Mouse (Mus musculus): Measurements from ENCODE around the gene Lrrc4. TPM values are rescaled to one million over a fixed set of nuclear protein-coding genes. Genes with fewer than 3 reads are reported as not detected.

The Lrrc4 gene
- total RNA-seq, 2 experiments from 2014 or later, result 62.3 to 65.5 TPM

DNA sequence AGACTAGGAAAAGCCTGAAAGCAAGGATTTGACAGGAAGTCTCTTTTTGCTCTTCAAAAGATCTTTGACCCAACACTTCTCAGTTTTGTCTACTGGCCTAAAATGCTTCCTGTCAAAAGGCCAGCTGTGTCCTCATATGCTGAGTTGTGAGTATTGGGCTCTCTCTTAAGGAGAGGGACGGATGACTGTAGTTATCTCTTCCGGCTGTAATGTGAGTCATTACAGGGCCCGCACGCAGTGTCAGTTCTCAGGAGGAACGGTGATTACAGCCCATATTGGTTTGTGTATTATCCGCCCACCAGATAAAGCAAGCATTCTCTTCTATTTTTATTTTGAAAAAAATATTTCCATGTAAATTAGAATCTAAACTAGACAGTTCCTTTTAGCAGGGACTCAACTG, 209.0 kb downstream of the Lrrc4 start:
- DNase-seq (ENCODE audit: low spot score in 2 of 2), result no peak

DNA sequence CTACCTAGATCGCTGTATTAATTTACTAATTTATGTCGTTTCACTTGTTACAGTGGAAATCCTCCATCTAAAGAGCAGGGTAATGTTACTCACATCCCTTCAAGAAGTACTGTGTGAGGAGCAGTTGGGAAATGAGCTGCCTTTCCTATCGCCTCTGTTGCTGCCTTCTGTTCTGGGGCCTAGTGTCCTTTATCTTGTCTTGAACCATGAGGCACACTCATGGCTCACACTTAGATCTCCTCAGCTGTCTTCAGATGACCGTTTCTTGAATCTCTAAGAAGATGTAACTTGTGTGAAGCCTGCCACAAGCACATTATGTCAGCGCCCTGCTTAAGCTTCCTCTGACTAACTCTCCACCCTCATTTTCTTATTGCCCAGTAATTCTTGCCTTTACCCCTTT, 209.6 kb downstream of the Lrrc4 start:
- DNase-seq (ENCODE audit: low spot score in 2 of 2), result no peak

DNA sequence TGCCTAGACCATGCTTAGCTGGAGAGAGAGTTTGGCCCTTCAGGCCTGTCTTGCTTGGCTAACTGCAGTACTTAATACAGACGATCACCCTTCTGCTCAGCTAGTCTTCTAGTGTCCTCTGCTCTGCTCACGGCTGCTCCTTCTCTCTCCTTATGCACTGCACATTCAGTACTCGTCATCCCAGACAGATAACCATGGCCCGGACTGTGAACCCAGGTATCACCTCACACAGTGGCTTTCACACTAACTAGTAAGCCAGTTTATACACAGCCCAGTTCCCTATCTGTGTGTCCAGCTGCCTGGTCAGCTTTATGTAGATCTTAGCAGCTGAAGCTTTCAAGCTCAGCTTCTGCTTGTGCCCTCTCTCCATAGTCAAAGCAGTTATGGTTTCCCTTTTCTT, 210.1 kb downstream of the Lrrc4 start:
- no peak for DNase-seq (ENCODE audit: low spot score in 2 of 2)

DNA sequence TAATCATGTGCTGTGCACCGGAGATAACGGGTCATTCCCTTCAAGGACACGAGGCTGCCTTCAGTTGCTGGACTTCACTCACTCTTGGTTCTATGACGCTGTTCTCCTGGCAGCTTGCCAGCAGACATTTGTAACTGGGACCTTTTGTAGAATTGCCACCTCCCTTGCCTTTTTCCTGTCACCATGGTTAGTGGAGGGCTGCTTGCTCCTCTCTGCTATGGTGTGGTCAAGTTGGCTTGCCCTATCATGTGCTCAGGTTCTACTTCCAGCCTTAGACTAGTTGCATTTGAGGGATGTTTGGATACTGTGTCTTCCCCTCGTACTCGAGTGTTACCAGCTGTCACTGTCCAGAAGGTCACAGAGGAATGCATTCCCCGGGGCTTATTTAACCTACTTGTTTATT, 212.8 kb downstream of the Lrrc4 start:
- DNase-seq (ENCODE audit: low spot score in 2 of 2), result peak; percentile 38 to 54

DNA sequence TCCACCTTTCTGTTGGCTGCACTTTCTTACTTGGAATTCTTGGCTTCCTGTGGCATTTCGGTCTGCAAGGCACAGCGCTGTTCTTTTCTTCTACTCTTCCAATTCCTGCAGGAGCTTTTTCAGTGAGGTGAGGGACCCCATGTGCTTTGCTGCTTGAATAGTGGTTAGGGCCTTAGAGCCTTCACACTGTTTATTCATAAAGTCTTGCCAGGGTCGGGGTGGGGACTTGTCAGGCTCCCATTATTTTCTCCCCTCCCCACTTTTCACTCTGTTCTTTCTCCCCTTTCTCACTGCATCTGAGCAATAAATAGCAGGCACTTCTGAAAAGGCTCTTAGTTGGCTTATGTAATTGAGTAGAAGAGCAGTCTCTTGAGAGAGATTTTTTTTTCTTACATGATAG, 213.2 kb downstream of the Lrrc4 start:
- no peak for DNase-seq (ENCODE audit: low spot score in 2 of 2)

- no peak for DNase-seq (ENCODE audit: low spot score in 2 of 2)
Observed at GRCm38 (mm10) chr6:28615966-28616365, 215.6 kb downstream of the Lrrc4 start.

- no peak for DNase-seq (ENCODE audit: low spot score in 2 of 2)
Observed at GRCm38 (mm10) chr6:28615408-28615807, 216.1 kb downstream of the Lrrc4 start.

DNA sequence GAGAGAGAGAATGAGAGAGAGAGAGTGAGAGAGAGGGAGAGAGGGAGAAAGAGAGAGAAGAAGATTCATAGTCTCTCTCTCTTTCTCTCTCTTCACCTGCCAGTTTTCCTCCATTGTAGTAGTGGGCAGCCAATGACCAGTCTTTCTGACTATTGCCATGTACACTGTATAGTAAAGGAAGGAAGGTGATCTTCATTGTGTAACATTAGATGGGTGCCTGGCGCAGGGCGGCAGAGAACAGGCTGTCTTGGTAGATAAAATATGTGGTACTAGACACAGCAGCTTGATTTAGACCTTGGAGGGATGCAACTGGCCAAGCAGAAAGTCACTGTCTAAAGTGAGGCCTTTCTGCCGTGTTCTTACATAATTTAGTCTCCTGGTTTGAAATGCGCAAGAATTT, 216.7 kb downstream of the Lrrc4 start:
- DNase-seq (ENCODE audit: low spot score in 2 of 2), result no peak

GRCm38 (mm10) chr6:28613441-28613840, 218.1 kb downstream of the Lrrc4 start:
- no peak for DNase-seq (ENCODE audit: low spot score in 2 of 2)

Other genes with a start within 250 kb of the Lrrc4 start
- not detected for gene Lep, start 228.5 kb upstream of the Lrrc4 start, total RNA-seq (2021)

All from layer of hippocampus, postnatal 10 days (tissue).